Mouse (Mus musculus) G1E (cell line): ENCODE measurements around the gene Gm10563.

Source experiments
- CTCF ChIP-seq: IDR thresholded peaks from 2 replicates; pipeline ENCODE4 v1.5.1; 2012; ENCODE audit warnings: low read depth, low read length, inconsistent platforms, mixed read lengths
- POLR2AphosphoS5 ChIP-seq: IDR thresholded peaks from 2 replicates; pipeline ENCODE4 v1.6.1; 2012; ENCODE audit warnings: low read depth, low read length, inconsistent platforms; ENCODE audit not compliant: insufficient replicate concordance
- TAL1 ChIP-seq: conservative IDR thresholded peaks from 2 replicates; pipeline ENCODE4 v1.6.1; 2012; ENCODE audit warnings: low read depth, low read length, inconsistent platforms, mixed read lengths

DNA sequence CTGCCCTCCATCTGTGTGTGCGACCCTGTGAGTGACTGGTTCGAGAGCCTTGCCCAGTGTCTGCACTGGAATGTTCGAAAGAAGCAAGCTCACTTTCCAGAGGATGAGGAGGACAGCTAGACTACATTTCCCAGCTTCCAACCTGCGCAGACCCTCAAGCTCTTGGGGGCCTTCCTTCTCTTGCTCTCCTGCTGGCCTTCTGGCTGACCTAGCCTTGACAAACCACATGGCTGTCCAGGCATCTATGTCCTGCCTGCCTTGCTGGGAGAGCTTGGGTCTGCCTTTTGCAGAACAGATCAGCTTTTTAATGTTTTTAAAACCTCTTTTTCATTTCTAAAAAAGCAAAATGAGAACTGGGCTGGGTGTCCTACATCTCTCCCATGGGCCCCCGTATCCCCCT is 55.9 kb downstream of the Gm10563 start:
- TF ChIP-seq CTCF (no peak), POLR2AphosphoS5 (no peak), TAL1 (no peak)
